Mouse (Mus musculus) MEL (cell line): Measurements from ENCODE around the gene Ggcx. TPM values are rescaled to one million over a fixed set of nuclear protein-coding genes. Genes with fewer than 3 reads are reported as not detected.
A peak's percentile ranks its signal among the peaks of the same experiment; 100 is the strongest.

Experiments used
- DNase-seq: peaks from one replicate; pipeline ENCODE4 v3.0.0; 2011; ENCODE audit warnings: low read depth, low spot score
- H3K27ac ChIP-seq: 2 replicates; pipeline ENCODE4 v1.5.1; 2012; ENCODE audit warnings: low read depth, mild to moderate bottlenecking, control low read depth, low read length, moderate library complexity; ENCODE audit not compliant: control insufficient read depth
- H3K27me3 ChIP-seq, 2 experiments: fragments of 150-350 bp in 1 of 2; sonication (generic) in 1 of 2; 2 replicates each; pipeline ENCODE4 v1.6.1; 2012; ENCODE audit warnings: low read length in 2 of 2, mild to moderate bottlenecking in 2 of 2, improper control_type of control experiment in 1 of 2, moderate library complexity in 1 of 2; ENCODE audit not compliant: insufficient read depth in 2 of 2, control insufficient read depth in 1 of 2
- H3K36me3 ChIP-seq, 2 experiments: 2 replicates each; pipeline ENCODE4 v1.6.1; 2012 to 2014; ENCODE audit warnings: low read length in 2 of 2, improper control_type of control experiment in 1 of 2, inconsistent platforms in 1 of 2, mild to moderate bottlenecking in 1 of 2; ENCODE audit not compliant: insufficient read depth in 2 of 2, control insufficient read depth in 1 of 2
- H3K4me1 ChIP-seq, 2 experiments: fragments of 150-350 bp in 1 of 2; sonication (generic) in 1 of 2; 2 replicates each; pipeline ENCODE4 v1.6.1; 2012; ENCODE audit warnings: low read length in 2 of 2, improper control_type of control experiment in 1 of 2, mild to moderate bottlenecking in 1 of 2; ENCODE audit not compliant: insufficient read depth in 2 of 2, control insufficient read depth in 1 of 2
- H3K4me3 ChIP-seq, 2 experiments: fragments of 150-350 bp in 1 of 2; sonication (generic) in 1 of 2; 2 replicates each; pipeline ENCODE4 v1.5.1; 2012; ENCODE audit warnings: low read depth in 2 of 2, low read length in 2 of 2, mild to moderate bottlenecking in 2 of 2, moderate library complexity in 2 of 2, control low read depth in 1 of 2, improper control_type of control experiment in 1 of 2; ENCODE audit not compliant: control insufficient read depth in 1 of 2, insufficient read depth in 1 of 2
- H3K79me2 ChIP-seq: 2 replicates; pipeline ENCODE4 v1.6.1; 2012; ENCODE audit warnings: mild to moderate bottlenecking, low read length, moderate library complexity; ENCODE audit not compliant: control insufficient read depth, poor library complexity, insufficient read depth
- H3K9ac ChIP-seq: 2 replicates; pipeline ENCODE4 v1.6.1; 2012; ENCODE audit warnings: low read depth, mild to moderate bottlenecking, control low read depth, low read length, moderate library complexity; ENCODE audit not compliant: control insufficient read depth, poor library complexity, severe bottlenecking
- H3K9me3 ChIP-seq: fragments of 150-350 bp; sonication (generic); replicated peaks from 2 replicates; pipeline ENCODE4 v1.6.1; 2012; ENCODE audit warnings: mild to moderate bottlenecking, low read length, improper control_type of control experiment, moderate library complexity; ENCODE audit not compliant: insufficient read depth
- BHLHE40 ChIP-seq: IDR thresholded peaks from 2 replicates; pipeline ENCODE4 v1.6.1; 2012; ENCODE audit warnings: low read depth, mild to moderate bottlenecking, inconsistent platforms, low read length, improper control_type of control experiment, borderline replicate concordance
- CHD1 ChIP-seq: IDR thresholded peaks from 2 replicates; pipeline ENCODE4 v1.6.1; 2012; ENCODE audit warnings: low read depth, mild to moderate bottlenecking, inconsistent platforms, low read length, improper control_type of control experiment
- CTCF ChIP-seq, 3 experiments: IDR thresholded peaks in 2 of 3; conservative IDR thresholded peaks in 1 of 3; 2 replicates each; pipeline ENCODE4 v1.5.1; 2011 to 2012; ENCODE audit warnings: low read length in 3 of 3, low read depth in 2 of 3, mild to moderate bottlenecking in 2 of 3, improper control_type of control experiment in 1 of 3, inconsistent platforms in 1 of 3, mixed read lengths in 1 of 3, moderate library complexity in 1 of 3; ENCODE audit not compliant: control insufficient read depth in 1 of 3, insufficient read depth in 1 of 3, poor library complexity in 1 of 3, severe bottlenecking in 1 of 3
- ETS1 ChIP-seq: IDR thresholded peaks from 2 replicates; pipeline ENCODE4 v1.6.1; 2012; ENCODE audit warnings: low read depth, mild to moderate bottlenecking, inconsistent platforms, low read length, improper control_type of control experiment, moderate library complexity
- GATA1 ChIP-seq: IDR thresholded peaks from 2 replicates; pipeline ENCODE4 v1.6.1; 2011; ENCODE audit warnings: low read depth, low read length, improper control_type of control experiment
- HCFC1 ChIP-seq: IDR thresholded peaks from 2 replicates; pipeline ENCODE4 v1.6.1; 2012; ENCODE audit warnings: low read depth, mild to moderate bottlenecking, inconsistent platforms, low read length, improper control_type of control experiment, moderate library complexity
- MAFK ChIP-seq: IDR thresholded peaks from 2 replicates; pipeline ENCODE4 v1.6.1; 2011; ENCODE audit warnings: low read depth, mild to moderate bottlenecking, low read length, improper control_type of control experiment, borderline replicate concordance
- MEF2A ChIP-seq: IDR thresholded peaks from 2 replicates; pipeline ENCODE4 v1.6.1; 2014; ENCODE audit warnings: low read depth, mild to moderate bottlenecking, inconsistent platforms, low read length, improper control_type of control experiment; ENCODE audit not compliant: poor library complexity, insufficient replicate concordance, severe bottlenecking; ENCODE audit errors: extremely low read depth
- MXI1 ChIP-seq: IDR thresholded peaks from 2 replicates; pipeline ENCODE4 v1.6.1; 2011; ENCODE audit warnings: mild to moderate bottlenecking, low read depth, low read length, improper control_type of control experiment
- MYB ChIP-seq: IDR thresholded peaks from 2 replicates; pipeline ENCODE4 v1.6.1; 2011; ENCODE audit warnings: mild to moderate bottlenecking, low read depth, low read length, improper control_type of control experiment
- MYC ChIP-seq: IDR thresholded peaks from 2 replicates; pipeline ENCODE4 v1.6.1; 2011; ENCODE audit warnings: low read depth, mild to moderate bottlenecking, low read length, improper control_type of control experiment, moderate library complexity
- NRF1 ChIP-seq: IDR thresholded peaks from 2 replicates; pipeline ENCODE4 v1.6.1; 2014; ENCODE audit warnings: low read depth, mild to moderate bottlenecking, inconsistent platforms, low read length, improper control_type of control experiment, moderate library complexity; ENCODE audit not compliant: poor library complexity, insufficient read depth, severe bottlenecking
- POLR2AphosphoS5 ChIP-seq: IDR thresholded peaks from 2 replicates; pipeline ENCODE4 v1.6.1; 2012; ENCODE audit warnings: low read depth, borderline replicate concordance, mild to moderate bottlenecking, inconsistent platforms, low read length, moderate library complexity, mixed read lengths
- RAD21 ChIP-seq: IDR thresholded peaks from 2 replicates; pipeline ENCODE4 v1.6.1; 2011; ENCODE audit warnings: mild to moderate bottlenecking, low read depth, low read length, improper control_type of control experiment
- SIN3A ChIP-seq: IDR thresholded peaks from 2 replicates; pipeline ENCODE4 v1.6.1; 2012; ENCODE audit warnings: low read length, improper control_type of control experiment, inconsistent platforms
- SMC3 ChIP-seq: IDR thresholded peaks from 2 replicates; pipeline ENCODE4 v1.6.1; 2011; ENCODE audit warnings: low read depth, low read length, improper control_type of control experiment
- TAL1 ChIP-seq: IDR thresholded peaks from 2 replicates; pipeline ENCODE4 v1.6.1; 2012; ENCODE audit warnings: mild to moderate bottlenecking, inconsistent platforms, low read length, moderate library complexity, mixed read lengths
- TCF12 ChIP-seq: IDR thresholded peaks from 2 replicates; pipeline ENCODE4 v1.6.1; 2014; ENCODE audit warnings: low read depth, mild to moderate bottlenecking, inconsistent platforms, low read length, improper control_type of control experiment, moderate library complexity
- USF2 ChIP-seq, 2 experiments: IDR thresholded peaks; 2 replicates each; pipeline ENCODE4 v1.6.1; 2011 to 2012; ENCODE audit warnings: improper control_type of control experiment in 2 of 2, low read length in 2 of 2, borderline replicate concordance in 1 of 2, inconsistent platforms in 1 of 2, low read depth in 1 of 2, mild to moderate bottlenecking in 1 of 2; ENCODE audit not compliant: insufficient read depth in 1 of 2
- ZC3H11A ChIP-seq: IDR thresholded peaks from 2 replicates; pipeline ENCODE4 v1.6.1; 2012; ENCODE audit warnings: low read depth, mild to moderate bottlenecking, inconsistent platforms, low read length, improper control_type of control experiment
- ZMIZ1 ChIP-seq: IDR thresholded peaks from 2 replicates; pipeline ENCODE4 v1.6.1; 2012; ENCODE audit warnings: low read depth, mild to moderate bottlenecking, inconsistent platforms, low read length, improper control_type of control experiment, moderate library complexity
- ZNF384 ChIP-seq: IDR thresholded peaks from 2 replicates; pipeline ENCODE4 v1.6.1; 2012; ENCODE audit warnings: low read depth, mild to moderate bottlenecking, inconsistent platforms, low read length, improper control_type of control experiment
- polyA plus RNA-seq, 2 experiments: library from polyadenylated mRNA; stranded (reverse) in 1 of 2; unstranded in 1 of 2; fragments of >175 nt in 1 of 2; fragments of >200 nt in 1 of 2; gene quantifications; 2 replicates each; pipeline versions ENCODE4 v1.2.1 to v1.2.4; 2012; ENCODE audit warnings: low replicate concordance in 2 of 2, low read depth in 1 of 2; ENCODE audit not compliant: insufficient read length in 2 of 2, insufficient read depth in 1 of 2, missing spikeins in 1 of 2
- total RNA-seq: library from RNA; depleted of rRNA; stranded (reverse); fragments of 300-350 nt; gene quantifications from 2 replicates; pipeline ENCODE4 v1.2.3, GENCODE M21; 2012

Gene Ggcx
- total and polyA plus RNA-seq, 3 experiments: 5.2 to 5.4 TPM; not detected in 1

- H3K36me3 ChIP-seq: peaks cover 0 to 8% of the 10 kb centered on the region in 2 experiments; a peak in 2 of 4 replicates
- DNase-seq: peak; percentile 89
- no peak overlapping the region for H3K4me3 ChIP-seq
- no peaks in the 10 kb centered on the region for H3K79me2 ChIP-seq
- no peaks in the 10 kb centered on the region for H3K9me3 ChIP-seq
- no peak overlapping the region for H3K27ac ChIP-seq
- H3K9ac ChIP-seq: 0 out of 2 replicates have a peak overlapping the region, but pooled peaks have one; percentile 30
- peaks cover 2 to 15% of the 10 kb centered on the region in 2 experiments; a peak in 3 of 4 replicates for H3K4me1 ChIP-seq
- no peaks in the 10 kb centered on the region for H3K27me3 ChIP-seq
- TF ChIP-seq SMC3 (peak; percentile 70), CTCF (IDR thresholded peaks at IDR 0.05 in 2 of 3, conservative IDR thresholded peaks at IDR 0.05 in 1 of 3; ENCODE audit: control insufficient read depth in 1 of 3, insufficient read depth in 1 of 3, low read depth in 2 of 3, low read length in 3 of 3, poor library complexity in 1 of 3, severe bottlenecking in 1 of 3) (peak; percentile 83 to 92 (median 86)), MYC (no peak), ZC3H11A (peak; percentile 58), NRF1 (no peak), HCFC1 (0 out of 2 replicates have a peak, but pooled peaks have one; percentile 28), RAD21 (peak; percentile 81)
Measured at GRCm38 (mm10) chr6:72401875-72402274, 12.2 kb upstream of the Ggcx start.

GRCm38 (mm10) chr6:72405356-72405755 is 8.8 kb upstream of the Ggcx start:
- Histone ChIP-seq H3K27ac (no peak overlapping the region), H3K4me1 (peaks cover 2 to 15% of the 10 kb centered on the region in 2 experiments; a peak in 3 of 4 replicates), H3K36me3 (peaks cover 0 to 11% of the 10 kb centered on the region in 2 experiments; a peak in 2 of 4 replicates), H3K9me3 (no peaks in the 10 kb centered on the region), H3K4me3 (no peak overlapping the region), H3K9ac (no peak overlapping the region), H3K79me2 (no peaks in the 10 kb centered on the region), H3K27me3 (no peaks in the 10 kb centered on the region)
- DNase-seq: no peak
- no peak for TF ChIP-seq BHLHE40
- TF ChIP-seq MYB: no peak
- TF ChIP-seq SIN3A: no peak
- TF ChIP-seq HCFC1: no peak
- TF ChIP-seq MYC: no peak
- TF ChIP-seq POLR2AphosphoS5: no peak
- TF ChIP-seq ZNF384: no peak
- TF ChIP-seq CTCF (IDR thresholded peaks at IDR 0.05 in 2 of 3, conservative IDR thresholded peaks at IDR 0.05 in 1 of 3; ENCODE audit: control insufficient read depth in 1 of 3, insufficient read depth in 1 of 3, low read depth in 2 of 3, low read length in 3 of 3, poor library complexity in 1 of 3, severe bottlenecking in 1 of 3): no peak
- no peak for TF ChIP-seq MXI1
- TF ChIP-seq TCF12: no peak

DNA sequence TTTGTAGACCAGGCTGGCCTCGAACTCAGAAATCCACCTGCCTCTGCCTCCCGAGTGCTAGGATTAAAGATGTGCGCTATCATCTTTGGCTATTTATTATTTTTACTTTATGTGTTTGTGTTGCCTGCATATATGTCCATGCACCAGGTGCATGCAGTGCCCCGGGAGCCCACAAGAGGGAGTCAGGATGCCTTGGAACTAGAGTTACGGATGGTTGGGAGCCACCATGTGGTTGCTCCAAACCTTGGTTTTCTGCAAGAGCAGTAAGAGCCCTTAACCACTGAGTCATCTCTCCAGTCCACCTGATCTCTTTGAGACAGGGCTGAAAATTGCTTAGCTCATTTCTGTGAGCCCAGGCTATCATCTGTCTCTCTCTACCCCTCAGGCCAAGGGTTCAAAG is 7.0 kb upstream of the Ggcx start:
- Histone ChIP-seq H3K9ac (no peak overlapping the region), H3K4me1 (peaks cover 2 to 15% of the 10 kb centered on the region in 2 experiments; a peak in 3 of 4 replicates), H3K36me3 (peaks cover 0 to 11% of the 10 kb centered on the region in 2 experiments; a peak in 2 of 4 replicates), H3K9me3 (no peaks in the 10 kb centered on the region), H3K79me2 (no peaks in the 10 kb centered on the region; the same call in 1 of the 2 replicates), H3K27me3 (no peaks in the 10 kb centered on the region), H3K27ac (no peak overlapping the region), H3K4me3 (no peak overlapping the region)
- peak; percentile 96 for DNase-seq
- TF ChIP-seq NRF1: no peak
- no peak for TF ChIP-seq TAL1
- no peak for TF ChIP-seq CHD1
- TF ChIP-seq ETS1: peak; percentile 58; the same call in 1 of the 2 replicates
- no peak for TF ChIP-seq MAFK
- no peak for TF ChIP-seq USF2 (IDR thresholded peaks at IDR 0.05; ENCODE audit: borderline replicate concordance in 1 of 2, insufficient read depth in 1 of 2, low read depth in 1 of 2, low read length in 2 of 2)
- TF ChIP-seq HCFC1: peak; percentile 52; the same call in 1 of the 2 replicates
- TF ChIP-seq MEF2A: no peak
- TF ChIP-seq CTCF (IDR thresholded peaks at IDR 0.05 in 2 of 3, conservative IDR thresholded peaks at IDR 0.05 in 1 of 3; ENCODE audit: control insufficient read depth in 1 of 3, insufficient read depth in 1 of 3, low read depth in 2 of 3, low read length in 3 of 3, poor library complexity in 1 of 3, severe bottlenecking in 1 of 3): peak in 2 of 3 experiments; percentile 84 to 99
- TF ChIP-seq ZMIZ1: no peak
- no peak for TF ChIP-seq POLR2AphosphoS5
- TF ChIP-seq GATA1: no peak
- peak; percentile 63; the same call in 1 of the 2 replicates for TF ChIP-seq ZNF384
